Mouse (Mus musculus) bone marrow macrophage, adult 2 months (primary cell): ENCODE data around the gene Prpsap1.

ENCODE experiments used
- CTCF ChIP-seq: IDR thresholded peaks from 2 replicates; pipeline ENCODE4 v1.5.1; 2012; ENCODE audit warnings: low read depth, mild to moderate bottlenecking, low read length, moderate library complexity
- POLR2A ChIP-seq: IDR thresholded peaks from 2 replicates; pipeline ENCODE4 v1.6.1; 2012; ENCODE audit warnings: mild to moderate bottlenecking, low read depth, low read length, borderline replicate concordance

GRCm38 (mm10) chr11:116497313-116497712, 3.3 kb upstream of the Prpsap1 start:
- TF ChIP-seq POLR2A (no peak), CTCF (no peak)
